Mouse (Mus musculus) olfactory bulb, adult 2 months (tissue): ENCODE results near the gene Dpp6.

Experiments
- CTCF ChIP-seq: fragments of 200-500 bp; IDR thresholded peaks from 2 replicates; pipeline ENCODE4 v1.5.1; 2012; ENCODE audit warnings: low read depth, mild to moderate bottlenecking, low read length, moderate library complexity; ENCODE audit not compliant: insufficient read depth
- POLR2A ChIP-seq: fragments of 200-500 bp; IDR thresholded peaks from 2 replicates; pipeline ENCODE4 v1.6.1; 2012; ENCODE audit warnings: mild to moderate bottlenecking, low read depth, low read length, moderate library complexity; ENCODE audit not compliant: insufficient read depth

DNA sequence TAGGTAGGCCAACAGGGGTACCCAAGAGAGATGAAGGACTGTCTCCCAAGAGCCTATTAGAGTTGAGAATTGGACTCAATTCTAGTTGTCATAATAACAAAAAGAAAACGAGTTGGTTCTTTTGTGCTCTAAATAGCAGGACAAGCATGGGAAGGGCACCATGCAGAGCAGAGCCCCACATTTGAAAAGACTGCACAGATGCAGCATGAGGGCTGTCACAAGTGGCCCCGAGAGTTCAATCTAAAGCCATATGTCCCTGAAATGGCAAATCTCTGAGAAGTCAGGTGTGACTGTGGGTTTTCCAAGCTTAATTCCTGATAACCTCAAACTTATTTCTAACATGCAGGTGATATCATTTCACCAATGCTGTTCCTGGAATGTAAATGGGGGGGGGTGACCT is 339.4 kb downstream of the Dpp6 start:
- TF ChIP-seq CTCF (no peak), POLR2A (no peak)
